Mouse (Mus musculus): ENCODE data around the gene E2f4.

GRCm38 (mm10) chr8:105268342-105269074 lies 29.0 kb upstream of the E2f4 start:
- TF ChIP-seq CTCF (IDR thresholded peaks at IDR 0.05; ENCODE audit: borderline replicate concordance, control insufficient read depth, extremely low read depth, insufficient read depth, low read length, poor library complexity), result no peak
- no peak for TF ChIP-seq POLR2A (IDR thresholded peaks at IDR 0.05; ENCODE audit: control insufficient read depth, extremely low read depth, insufficient read depth, low read length, poor library complexity)

Measured in thymus, adult 2 months (tissue).